Mouse (Mus musculus) neural tube, embryonic 14.5 days (tissue): Measurements from ENCODE around the gene Fkbp5. TPM values are rescaled to one million over a fixed set of nuclear protein-coding genes. Genes with fewer than 3 reads are reported as not detected.

ENCODE experiments used
- ATAC-seq: fragments of 200-750 bp; cut with Nextera tagmentation; 2 replicates; pipeline ENCODE4 v1.8.0; 2017; ENCODE audit warnings: low read depth, mild to moderate bottlenecking, moderate TSS enrichment, moderate library complexity
- H3K27ac ChIP-seq: fragments of 300-500 bp; sonication (generic); 2 replicates; pipeline ENCODE4 v1.5.1; 2014; ENCODE audit warnings: low read depth, mild to moderate bottlenecking, control low read depth, low read length, moderate library complexity, mixed read lengths
- H3K27me3 ChIP-seq: fragments of 300-500 bp; sonication (generic); 2 replicates; pipeline ENCODE4 v1.6.1; 2014; ENCODE audit warnings: low read length; ENCODE audit not compliant: control insufficient read depth, insufficient read depth
- H3K36me3 ChIP-seq: fragments of 300-500 bp; sonication (generic); 2 replicates; pipeline ENCODE4 v1.6.1; 2014; ENCODE audit warnings: low read length, mixed read lengths; ENCODE audit not compliant: control insufficient read depth, insufficient read depth
- H3K4me1 ChIP-seq: fragments of 300-500 bp; sonication (generic); 2 replicates; pipeline ENCODE4 v1.6.1; 2014; ENCODE audit warnings: low read length; ENCODE audit not compliant: control insufficient read depth, insufficient read depth
- H3K4me2 ChIP-seq: fragments of 300-500 bp; sonication (generic); 2 replicates; pipeline ENCODE4 v1.6.1; 2014; ENCODE audit warnings: mild to moderate bottlenecking, low read depth, low read length, control low read depth
- H3K4me3 ChIP-seq: fragments of 300-500 bp; sonication (generic); 2 replicates; pipeline ENCODE4 v1.5.1; 2014; ENCODE audit warnings: low read depth, low read length, control low read depth, mixed read lengths
- H3K9ac ChIP-seq: fragments of 300-500 bp; sonication (generic); replicated peaks from 2 replicates; pipeline ENCODE4 v1.6.1; 2014; ENCODE audit warnings: low read depth, mild to moderate bottlenecking, control low read depth, low read length, mixed read lengths
- H3K9me3 ChIP-seq: fragments of 300-500 bp; sonication (generic); 2 replicates; pipeline ENCODE4 v1.6.1; 2016; ENCODE audit warnings: low read length; ENCODE audit not compliant: control insufficient read depth
- WGBS: fragments of 180-500 bp; shearing (Covaris S2); extraction: QIAGEN DNeasy Blood & Tissue Kit; methylation state at CpG from one replicate; pipeline ENCODE4 v1.1.7; 2014; 5-methylcytosine and 5-hydroxymethylcytosine counted together
- polyA plus RNA-seq: library from polyadenylated mRNA; unstranded; fragments of >200 nt; fragmentation: Nextera tagmentation; extraction: Ambion mirVana; gene quantifications from 2 replicates; pipeline ENCODE4 v1.2.1, GENCODE M21; 2014

Gene Fkbp5
- polyA plus RNA-seq, 1 experiment from 2014 or later: 11.1 TPM

GRCm38 (mm10) chr17:28394051-28394765 lies 123.1 kb downstream of the Fkbp5 start:
- WGBS: 88% methylated on average over 15 of the region's 15 CpGs
- H3K36me3 ChIP-seq: no peaks in the 10 kb centered on the region; the same call in 1 of the 2 replicates

GRCm38 (mm10) chr17:28391568-28392432 lies 125.5 kb downstream of the Fkbp5 start:
- Histone ChIP-seq H3K9ac (no peak overlapping the region), H3K4me1 (no peaks in the 10 kb centered on the region), H3K9me3 (no peaks in the 10 kb centered on the region), H3K4me2 (no peak overlapping the region), H3K4me3 (no peak overlapping the region), H3K27ac (no peak overlapping the region), H3K36me3 (no peaks in the 10 kb centered on the region), H3K27me3 (no peaks in the 10 kb centered on the region)
- no peak for ATAC-seq
- 10% methylated on average over 23 of the region's 25 CpGs for WGBS

More at GRCm38 (mm10) chr17:28394051-28394765, 123.1 kb downstream of the Fkbp5 start:
- Histone ChIP-seq H3K4me3 (no peak overlapping the region), H3K9me3 (no peaks in the 10 kb centered on the region), H3K4me2 (no peak overlapping the region), H3K9ac (no peak overlapping the region), H3K4me1 (no peaks in the 10 kb centered on the region), H3K27ac (no peak overlapping the region), H3K27me3 (no peaks in the 10 kb centered on the region)
- no peak for ATAC-seq

- Histone ChIP-seq H3K9me3 (no peaks in the 10 kb centered on the region), H3K4me3 (no peak overlapping the region), H3K27me3 (no peaks in the 10 kb centered on the region), H3K9ac (no peak overlapping the region), H3K4me2 (no peak overlapping the region), H3K36me3 (no peaks in the 10 kb centered on the region), H3K4me1 (no peaks in the 10 kb centered on the region), H3K27ac (no peak overlapping the region)
- WGBS: 91% methylated on average over 3 of the region's 3 CpGs
- no peak for ATAC-seq
Observed at GRCm38 (mm10) chr17:28388534-28388933, 128.8 kb downstream of the Fkbp5 start.

GRCm38 (mm10) chr17:28386150-28386905 lies 131.0 kb downstream of the Fkbp5 start:
- no peaks in the 10 kb centered on the region for H3K27me3 ChIP-seq
- H3K4me1 ChIP-seq: no peaks in the 10 kb centered on the region
- WGBS: 4% methylated on average over 23 of the region's 23 CpGs
- H3K36me3 ChIP-seq: no peaks in the 10 kb centered on the region
- no peak overlapping the region for H3K9ac ChIP-seq
- H3K9me3 ChIP-seq: no peaks in the 10 kb centered on the region
- peak overlapping the region; percentile 50 for H3K4me2 ChIP-seq
- ATAC-seq: peak; percentile 49; the same call in 1 of the 2 replicates
- 0 out of 2 replicates have a peak overlapping the region, but pooled peaks have one; percentile 22 for H3K27ac ChIP-seq
- H3K4me3 ChIP-seq: no peak overlapping the region; the same call in 1 of the 2 replicates

GRCm38 (mm10) chr17:28384298-28384697 lies 133.0 kb downstream of the Fkbp5 start:
- 60% methylated on average over 4 of the region's 4 CpGs for WGBS
- Histone ChIP-seq H3K27ac (no peak overlapping the region), H3K36me3 (no peaks in the 10 kb centered on the region), H3K4me3 (no peak overlapping the region), H3K4me1 (no peaks in the 10 kb centered on the region), H3K4me2 (no peak overlapping the region), H3K27me3 (no peaks in the 10 kb centered on the region), H3K9me3 (no peaks in the 10 kb centered on the region), H3K9ac (no peak overlapping the region)
- no peak for ATAC-seq

- no peak overlapping the region for H3K9ac ChIP-seq
- no peak for ATAC-seq
- H3K27me3 ChIP-seq: peaks cover 6% of the 10 kb centered on the region; the same call in 1 of the 2 replicates
- no peaks in the 10 kb centered on the region for H3K36me3 ChIP-seq
- WGBS: 12% methylated on average over 6 of the region's 6 CpGs
- no peak overlapping the region for H3K27ac ChIP-seq
- H3K9me3 ChIP-seq: no peaks in the 10 kb centered on the region
- H3K4me1 ChIP-seq: no peaks in the 10 kb centered on the region
- H3K4me3 ChIP-seq: no peak overlapping the region
- H3K4me2 ChIP-seq: no peak overlapping the region
Observed at GRCm38 (mm10) chr17:28380255-28380654, 137.1 kb downstream of the Fkbp5 start.

GRCm38 (mm10) chr17:28375592-28376061 lies 141.7 kb downstream of the Fkbp5 start:
- peaks cover 10% of the 10 kb centered on the region for H3K27me3 ChIP-seq
- H3K4me3 ChIP-seq: no peak overlapping the region
- no peak overlapping the region for H3K4me2 ChIP-seq
- WGBS: 7% methylated on average over 17 of the region's 17 CpGs
- H3K9me3 ChIP-seq: no peaks in the 10 kb centered on the region
- H3K9ac ChIP-seq: no peak overlapping the region
- no peak for ATAC-seq
- H3K4me1 ChIP-seq: no peaks in the 10 kb centered on the region
- H3K36me3 ChIP-seq: no peaks in the 10 kb centered on the region
- no peak overlapping the region for H3K27ac ChIP-seq

- WGBS: 14% methylated on average over 16 of the region's 16 CpGs
- ATAC-seq: no peak
- Histone ChIP-seq H3K27ac (no peak overlapping the region), H3K9ac (no peak overlapping the region), H3K9me3 (no peaks in the 10 kb centered on the region), H3K4me2 (no peak overlapping the region), H3K4me3 (no peak overlapping the region), H3K4me1 (no peaks in the 10 kb centered on the region), H3K36me3 (no peaks in the 10 kb centered on the region), H3K27me3 (peaks cover 10% of the 10 kb centered on the region)
Observed at GRCm38 (mm10) chr17:28374494-28374893, 142.8 kb downstream of the Fkbp5 start.
